Comparison of ENCODE assay signal across 8 mouse cellular contexts in the genomic region with DNA sequence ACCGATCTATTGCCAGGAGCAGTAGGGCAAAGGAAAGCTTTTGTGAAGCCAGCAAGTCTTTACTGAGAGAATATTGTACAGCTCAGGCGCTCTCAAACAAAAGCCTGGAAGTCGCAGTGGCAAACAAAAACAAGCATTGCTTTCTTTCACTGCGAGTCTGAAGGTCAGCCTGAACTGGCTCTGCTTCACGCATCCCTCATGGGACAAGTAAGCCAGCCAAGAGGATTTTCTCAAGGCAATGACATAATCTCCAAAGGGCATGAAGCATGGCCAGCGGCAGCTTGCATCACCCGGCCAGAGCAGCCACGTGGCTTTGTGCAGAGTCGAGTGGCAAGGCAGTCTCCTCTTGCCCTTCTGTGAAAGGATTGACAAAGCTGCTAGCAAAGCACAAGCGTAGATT.
A peak's percentile ranks its signal among the peaks of the same experiment; 100 is the strongest.
DNase-seq lines count a peak whose midpoint lies in the region; ATAC-seq and TF ChIP-seq lines count a peak whose summit lies in the region.

No protein-coding gene starts in this region.

- no peaks in the 10 kb centered on the region for H3K27me3 ChIP-seq in kidney, embryonic 15.5 days
- H3K27me3 ChIP-seq in embryonic facial prominence, embryonic 14.5 days (replicated peaks; ENCODE audit: control insufficient read depth, insufficient read depth, low read length), result no peaks in the 10 kb centered on the region
- H3K27me3 ChIP-seq in hindbrain, postnatal 0 days (ENCODE audit: insufficient read depth, low read length), result no peaks in the 10 kb centered on the region

- no peak overlapping the region for H3K4me3 ChIP-seq in kidney, embryonic 15.5 days (replicated peaks)
- no peak overlapping the region for H3K4me3 ChIP-seq in embryonic facial prominence, embryonic 14.5 days (ENCODE audit: low read depth, low read length)
- H3K4me3 ChIP-seq in hindbrain, postnatal 0 days (ENCODE audit: low read length), result no peak overlapping the region

- TF ChIP-seq CTCF in hindbrain, postnatal 0 days (IDR thresholded peaks at IDR 0.05; ENCODE audit: low read depth), result no peak

- H3K4me2 ChIP-seq in kidney, embryonic 15.5 days, result no peak overlapping the region
- no peak overlapping the region for H3K4me2 ChIP-seq in embryonic facial prominence, embryonic 14.5 days (ENCODE audit: low read depth, low read length)
- H3K4me2 ChIP-seq in hindbrain, postnatal 0 days (ENCODE audit: low read depth, low read length), result no peak overlapping the region

- DNase-seq in kidney, adult 18-20 months, result peak; percentile 16
- peak; percentile 45 to 63 for DNase-seq in adrenal gland, adult 18-20 months (ENCODE audit: low spot score in 2 of 2)
- peak; percentile 14 for DNase-seq in embryonic facial prominence, embryonic 14.5 days (ENCODE audit: low spot score)
- peak; percentile 78 for DNase-seq in hindbrain, postnatal 0 days (ENCODE audit: low spot score)
- no peak for DNase-seq in spleen, adult 12 weeks (ENCODE audit: low spot score)
- no peak for DNase-seq in spleen, postnatal 4 days (ENCODE audit: low spot score in 2 of 2)
- DNase-seq in urinary bladder, adult 18-20 months (ENCODE audit: low spot score in 2 of 2), result no peak

- no peaks in the 10 kb centered on the region for H3K9me3 ChIP-seq in kidney, embryonic 15.5 days (replicated peaks)
- H3K9me3 ChIP-seq in embryonic facial prominence, embryonic 14.5 days (ENCODE audit: control insufficient read depth, low read length), result no peaks in the 10 kb centered on the region
- no peaks in the 10 kb centered on the region for H3K9me3 ChIP-seq in hindbrain, postnatal 0 days (ENCODE audit: low read length)

- no peaks in the 10 kb centered on the region for H3K4me1 ChIP-seq in kidney, embryonic 15.5 days
- H3K4me1 ChIP-seq in embryonic facial prominence, embryonic 14.5 days (ENCODE audit: control insufficient read depth, insufficient read depth, low read length), result no peaks in the 10 kb centered on the region
- H3K4me1 ChIP-seq in hindbrain, postnatal 0 days (ENCODE audit: insufficient read depth, low read length), result peaks cover 6% of the 10 kb centered on the region; the same call in 1 of the 2 replicates

- no peaks in the 10 kb centered on the region for H3K36me3 ChIP-seq in kidney, embryonic 15.5 days
- no peaks in the 10 kb centered on the region for H3K36me3 ChIP-seq in embryonic facial prominence, embryonic 14.5 days (ENCODE audit: control insufficient read depth, insufficient read depth, low read length)
- H3K36me3 ChIP-seq in hindbrain, postnatal 0 days (ENCODE audit: insufficient read depth, low read length), result no peaks in the 10 kb centered on the region

- no peak for ATAC-seq in kidney, embryonic 15.5 days (replicated peaks; ENCODE audit: low FRiP score)
- ATAC-seq in embryonic facial prominence, embryonic 14.5 days (ENCODE audit: low read depth), result no peak
- ATAC-seq in hindbrain, postnatal 0 days, result peak; percentile 93

- 64% methylated on average over 10 of the region's 10 CpGs for WGBS in kidney, embryonic 15.5 days
- WGBS in embryonic facial prominence, embryonic 14.5 days, result 51% methylated on average over 10 of the region's 10 CpGs
- WGBS in hindbrain, postnatal 0 days, result 20% methylated on average over 10 of the region's 10 CpGs

- no peak overlapping the region for H3K9ac ChIP-seq in kidney, embryonic 15.5 days
- no peak overlapping the region for H3K9ac ChIP-seq in embryonic facial prominence, embryonic 14.5 days (ENCODE audit: low read depth, low read length)
- H3K9ac ChIP-seq in hindbrain, postnatal 0 days (replicated peaks; ENCODE audit: low read length), result no peak overlapping the region

- no peak overlapping the region for H3K27ac ChIP-seq in kidney, embryonic 15.5 days
- H3K27ac ChIP-seq in embryonic facial prominence, embryonic 14.5 days (replicated peaks; ENCODE audit: low read depth, low read length), result no peak overlapping the region
- H3K27ac ChIP-seq in hindbrain, postnatal 0 days, result no peak overlapping the region

Comparison
In these comparisons a context has a peak if more than half of its experiments do, and no peak if none do; other contexts are left out.
1. DNase-seq: peak in kidney, adult 18-20 months (single experiment), adrenal gland, adult 18-20 months (2 of 2), embryonic facial prominence, embryonic 14.5 days (single experiment) and hindbrain, postnatal 0 days (single experiment); none in spleen, adult 12 weeks (single experiment), spleen, postnatal 4 days (0 of 2) and urinary bladder, adult 18-20 months (0 of 2).